Mouse (Mus musculus): ENCODE data around the gene Sprn. TPM values are rescaled to one million over a fixed set of nuclear protein-coding genes. Genes with fewer than 3 reads are reported as not detected.
"Not testable (repeated sequence)": the region's sequence is repeated elsewhere in the genome, so short reads cannot be mapped to it uniquely, and the experiment has no call there.

Sprn gene
- polyA plus RNA-seq, 1 experiment from 2014 or later: 0.62 TPM

DNA sequence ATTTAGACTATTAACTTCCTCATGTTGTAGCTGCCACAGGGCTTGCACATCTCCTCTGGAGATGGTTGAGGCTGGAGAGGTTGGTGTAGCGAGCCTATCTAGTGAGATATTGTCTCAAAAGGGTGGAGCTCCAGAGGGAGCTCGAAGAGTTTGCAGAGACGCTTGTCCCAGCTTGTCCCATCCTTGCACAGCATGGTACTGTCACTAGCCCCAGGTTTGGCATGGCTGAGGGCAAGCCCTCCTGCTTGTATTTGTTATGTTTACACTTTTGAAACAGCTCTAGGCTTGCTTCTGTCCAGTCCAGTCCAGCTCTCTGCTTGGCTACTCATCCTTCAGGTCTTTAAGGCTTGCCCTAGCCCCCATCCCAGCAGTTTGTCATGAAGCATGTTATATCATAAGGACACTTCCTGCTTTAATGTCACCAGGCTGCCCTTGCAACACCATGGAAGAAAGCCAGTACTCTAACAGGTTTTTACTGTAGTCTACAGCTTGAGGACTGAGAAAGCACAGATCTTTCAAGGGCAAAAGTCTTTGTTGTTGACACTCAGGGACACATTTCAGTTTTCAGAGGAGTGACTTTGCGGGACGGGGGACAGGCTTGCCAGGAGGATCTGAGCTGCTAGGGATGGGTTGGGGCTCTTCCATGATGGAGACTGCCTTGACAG lies 19.4 kb downstream of the Sprn start:
- H3K27ac ChIP-seq: no peak overlapping the region
- 90% methylated on average over 5 of the region's 5 CpGs for WGBS
- H3K9me3 ChIP-seq: no peaks in the 10 kb centered on the region
- H3K4me1 ChIP-seq: peaks cover 9% of the 10 kb centered on the region
- no peak for DNase-seq (ENCODE audit: extremely low spot score, low spot score)
- H3K4me3 ChIP-seq: no peak overlapping the region
- H3K36me3 ChIP-seq (replicated peaks): peaks cover 10% of the 10 kb centered on the region
- no peaks in the 10 kb centered on the region for H3K27me3 ChIP-seq (ENCODE audit: poor library complexity, severe bottlenecking)

DNA sequence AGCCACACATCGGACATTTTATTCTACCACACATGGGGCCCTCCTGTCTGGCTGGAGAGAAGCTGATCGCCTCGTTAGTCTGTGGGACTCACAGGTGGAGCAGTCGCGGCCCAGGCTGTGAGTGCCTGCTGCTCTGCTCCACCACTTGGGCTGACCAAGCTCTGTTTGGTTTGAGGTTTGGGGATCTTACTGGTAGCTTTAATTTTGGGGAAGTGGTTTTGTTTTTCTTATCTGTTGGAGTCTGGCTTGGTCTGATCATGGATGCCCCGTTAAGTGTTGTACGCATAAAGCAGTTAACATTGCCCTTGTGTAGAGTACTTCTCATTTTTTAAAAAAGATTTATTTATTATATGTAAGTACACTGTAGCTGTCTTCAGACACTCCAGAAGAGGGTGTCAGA lies 20.6 kb downstream of the Sprn start:
- not testable (repeated sequence) for H3K4me1 ChIP-seq; DNase-seq (ENCODE audit: extremely low spot score, low spot score); H3K4me3 ChIP-seq; H3K27me3 ChIP-seq (ENCODE audit: poor library complexity, severe bottlenecking); H3K9me3 ChIP-seq; H3K27ac ChIP-seq
- 94% methylated on average over 7 of the region's 7 CpGs for WGBS
- peaks cover 20% of the 10 kb centered on the region for H3K36me3 ChIP-seq (replicated peaks)

DNA sequence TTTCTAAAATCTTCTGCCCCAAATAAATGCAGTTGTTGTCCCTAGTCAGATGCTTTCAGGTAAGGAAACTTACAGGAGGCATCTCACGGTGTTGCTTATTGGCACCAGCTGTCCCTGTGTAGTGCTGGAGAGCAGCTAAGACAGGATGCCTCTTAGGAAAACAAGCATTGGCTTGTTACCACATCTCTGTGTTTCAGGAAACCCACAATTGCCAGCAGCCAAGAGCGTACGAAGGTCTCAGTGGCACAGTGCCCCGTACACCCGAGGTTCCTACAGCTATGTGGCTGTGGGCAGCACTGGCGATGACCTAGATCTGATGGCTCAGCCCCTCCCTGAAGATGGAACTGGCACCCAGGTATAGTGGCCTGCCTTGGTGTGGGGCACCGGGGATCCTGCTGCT lies 22.5 kb downstream of the Sprn start:
- not testable (repeated sequence) for H3K4me3 ChIP-seq; H3K27me3 ChIP-seq (ENCODE audit: poor library complexity, severe bottlenecking); H3K9me3 ChIP-seq; DNase-seq (ENCODE audit: extremely low spot score, low spot score); H3K4me1 ChIP-seq; H3K27ac ChIP-seq
- WGBS: 95% methylated on average over 7 of the region's 7 CpGs
- H3K36me3 ChIP-seq (replicated peaks): peaks cover 20% of the 10 kb centered on the region

DNA sequence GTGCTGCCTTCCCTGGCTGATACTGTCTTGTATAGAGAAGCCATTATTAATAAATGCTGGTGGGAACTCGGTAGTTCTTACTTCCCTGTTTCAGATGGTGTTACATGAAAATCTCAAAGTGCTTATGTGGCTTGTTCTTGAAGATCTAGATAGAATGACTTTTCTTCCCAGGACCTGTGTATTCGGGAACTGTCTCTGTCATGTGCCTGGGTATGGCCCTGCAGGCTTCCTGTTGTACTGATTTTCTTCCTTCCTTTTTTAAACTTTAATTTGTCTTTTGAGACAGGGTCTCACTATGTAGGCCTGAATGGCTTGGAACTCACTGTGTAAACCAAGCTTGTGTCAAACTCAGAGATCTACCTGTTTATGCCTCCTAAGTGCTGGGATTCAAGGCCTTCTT lies 26.8 kb downstream of the Sprn start:
- no peak overlapping the region for H3K4me3 ChIP-seq
- H3K4me1 ChIP-seq: peaks cover 20% of the 10 kb centered on the region
- H3K9me3 ChIP-seq: no peaks in the 10 kb centered on the region
- peaks cover 9% of the 10 kb centered on the region; the same call in 1 of the 2 replicates for H3K27me3 ChIP-seq (ENCODE audit: poor library complexity, severe bottlenecking)
- peaks cover 18% of the 10 kb centered on the region for H3K36me3 ChIP-seq (replicated peaks)
- H3K27ac ChIP-seq: no peak overlapping the region
- 85% methylated on average over 2 of the region's 2 CpGs for WGBS
- DNase-seq (ENCODE audit: extremely low spot score, low spot score): no peak

DNA sequence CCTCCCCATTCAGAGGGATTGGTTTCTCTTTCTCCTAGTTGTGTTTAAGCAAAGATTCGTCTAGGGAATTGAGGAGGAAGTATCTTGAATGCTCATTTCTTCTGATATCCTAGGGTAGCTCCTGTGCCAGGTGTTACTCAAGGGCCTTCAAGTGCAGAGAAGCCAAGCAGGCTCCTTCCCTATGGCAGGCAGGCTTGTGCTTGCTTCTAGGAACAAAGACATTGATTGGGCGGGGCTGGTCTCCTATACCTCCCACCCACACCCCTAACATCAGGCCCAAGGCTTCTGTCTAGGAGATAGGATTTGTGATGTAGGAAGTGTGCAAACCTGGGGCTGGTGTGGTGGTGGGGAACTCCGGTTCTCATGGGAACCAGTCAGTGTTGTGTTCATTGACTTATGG lies 27.7 kb downstream of the Sprn start:
- peaks cover 20% of the 10 kb centered on the region for H3K4me1 ChIP-seq
- peaks cover 9% of the 10 kb centered on the region; the same call in 1 of the 2 replicates for H3K27me3 ChIP-seq (ENCODE audit: poor library complexity, severe bottlenecking)
- DNase-seq (ENCODE audit: extremely low spot score, low spot score): no peak
- H3K36me3 ChIP-seq (replicated peaks): peaks cover 18% of the 10 kb centered on the region
- WGBS: 91% methylated on average over 3 of the region's 3 CpGs
- H3K9me3 ChIP-seq: no peaks in the 10 kb centered on the region
- no peak overlapping the region for H3K27ac ChIP-seq
- peak overlapping the region; percentile 0; the same call in 1 of the 2 replicates for H3K4me3 ChIP-seq

DNA sequence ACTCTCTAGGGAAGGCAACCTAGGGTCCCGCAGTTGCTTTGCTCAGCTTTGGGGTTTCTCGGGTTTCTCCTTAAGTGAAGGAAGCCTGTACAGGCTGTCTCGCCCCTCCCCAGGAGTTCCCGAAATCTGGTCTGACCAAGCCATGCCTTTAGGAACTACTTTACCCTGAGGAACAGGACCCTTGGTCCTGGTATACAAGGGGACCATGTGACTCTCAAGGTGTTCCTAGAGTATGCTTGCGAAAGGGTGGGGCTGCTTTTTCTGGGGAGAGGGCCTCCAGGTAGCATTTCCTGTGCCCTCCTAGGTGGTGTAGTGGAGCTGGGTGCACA lies 28.7 kb downstream of the Sprn start:
- DNase-seq (ENCODE audit: extremely low spot score, low spot score): no peak
- H3K9me3 ChIP-seq: no peaks in the 10 kb centered on the region
- whole genome bisulfite sequencing: 3% methylated on average over 5 of the region's 5 CpGs
- peaks cover 9% of the 10 kb centered on the region; the same call in 1 of the 2 replicates for H3K27me3 ChIP-seq (ENCODE audit: poor library complexity, severe bottlenecking)
- peak overlapping the region; percentile 74 for H3K4me3 ChIP-seq
- peaks cover 15% of the 10 kb centered on the region for H3K36me3 ChIP-seq (replicated peaks)
- peak overlapping the region; percentile 91 for H3K27ac ChIP-seq
- H3K4me1 ChIP-seq: peaks cover 20% of the 10 kb centered on the region

DNA sequence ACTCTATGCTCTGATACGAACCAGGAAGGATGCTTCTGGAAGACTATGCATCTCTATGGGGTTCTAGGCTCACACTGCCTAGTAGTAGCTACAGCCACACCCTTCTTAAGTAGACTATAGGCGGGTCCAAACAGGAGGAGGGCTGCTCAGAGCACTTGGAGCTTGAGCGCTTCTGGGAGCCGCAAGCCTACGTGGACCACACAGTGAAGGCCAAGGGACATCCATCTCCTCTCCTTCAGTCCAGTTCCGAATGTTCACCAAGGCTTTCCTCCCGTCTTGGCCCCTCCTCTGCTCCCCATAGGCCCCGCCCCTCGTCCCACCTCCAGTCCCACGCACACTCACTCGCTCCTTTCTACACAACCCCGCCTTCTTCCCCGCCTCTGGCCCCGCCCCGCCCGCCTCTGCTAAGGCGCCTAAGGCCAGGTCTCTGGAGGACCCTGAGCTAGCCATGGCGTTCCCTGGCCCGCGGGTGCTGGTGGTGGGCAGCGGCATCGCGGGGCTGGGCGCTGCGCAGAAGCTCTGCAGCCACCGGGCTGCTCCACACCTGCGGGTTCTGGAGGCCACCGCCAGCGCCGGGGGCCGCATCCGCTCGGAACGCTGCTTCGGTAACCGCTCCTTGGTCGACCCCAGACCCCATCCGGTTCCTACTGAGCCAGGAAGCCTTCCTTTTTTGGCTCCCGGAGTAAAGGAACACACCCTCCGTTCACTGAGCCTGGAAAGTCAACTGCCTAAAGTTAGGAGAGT lies 29.2 kb downstream of the Sprn start:
- H3K4me1 ChIP-seq: peaks cover 20% of the 10 kb centered on the region
- WGBS: 2% methylated on average over 40 of the region's 40 CpGs
- peak; percentile 96 for DNase-seq (ENCODE audit: extremely low spot score, low spot score)
- no peaks in the 10 kb centered on the region for H3K9me3 ChIP-seq
- peaks cover 13% of the 10 kb centered on the region for H3K36me3 ChIP-seq (replicated peaks)
- H3K27ac ChIP-seq: peak overlapping the region; percentile 91
- peak overlapping the region; percentile 74 for H3K4me3 ChIP-seq
- peaks cover 9% of the 10 kb centered on the region; the same call in 1 of the 2 replicates for H3K27me3 ChIP-seq (ENCODE audit: poor library complexity, severe bottlenecking)

DNA sequence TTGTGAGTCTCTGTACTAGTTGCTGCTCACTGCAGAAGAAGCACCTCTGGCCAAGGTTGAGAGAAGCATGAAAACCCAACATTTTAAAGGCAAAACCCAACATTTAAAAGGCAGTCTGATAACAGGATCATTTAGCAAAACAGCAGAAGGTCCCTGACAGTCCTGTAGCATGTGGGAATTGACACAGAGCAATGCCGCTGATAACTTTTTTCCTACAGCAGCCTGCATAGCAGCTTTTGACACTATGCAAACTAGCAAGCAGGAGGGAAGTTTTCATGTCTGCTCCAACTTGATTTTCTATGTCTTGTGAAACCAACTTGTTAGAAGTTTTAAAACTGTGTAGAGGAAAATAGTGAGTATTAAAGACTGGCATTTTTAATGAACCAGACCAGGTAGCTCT lies 30.3 kb downstream of the Sprn start:
- Histone ChIP-seq H3K27ac (no peak overlapping the region), H3K36me3 (replicated peaks) (0 out of 2 replicates have a peak, but pooled peaks cover 2% of the 10 kb centered on the region), H3K4me1 (peaks cover 20% of the 10 kb centered on the region), H3K9me3 (no peaks in the 10 kb centered on the region), H3K4me3 (no peak overlapping the region), H3K27me3 (ENCODE audit: poor library complexity, severe bottlenecking) (peaks cover 9% of the 10 kb centered on the region; the same call in 1 of the 2 replicates)
- DNase-seq (ENCODE audit: extremely low spot score, low spot score): no peak
- WGBS: 98% methylated on average over 1 of the region's 1 CpGs

DNA sequence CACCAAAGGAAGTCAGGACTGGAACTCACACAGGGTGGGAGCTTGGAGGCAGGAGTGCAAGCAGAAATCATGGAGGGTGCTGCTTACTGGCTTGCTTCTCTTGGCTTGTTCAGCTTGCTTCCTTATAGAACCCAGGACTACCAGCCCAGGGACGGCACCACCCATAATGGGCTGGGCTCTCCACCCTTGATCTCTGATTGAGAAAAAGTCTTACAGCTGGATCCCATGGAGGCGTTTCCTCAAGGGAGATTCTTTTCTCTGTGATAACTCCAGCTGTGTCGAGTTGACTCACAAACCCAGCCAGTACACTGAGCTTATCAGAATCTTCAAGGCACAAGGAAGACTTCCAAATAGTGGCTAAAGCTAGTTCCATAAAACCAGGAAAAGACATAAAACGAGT lies 31.9 kb downstream of the Sprn start:
- Histone ChIP-seq H3K4me3 (no peak overlapping the region), H3K27ac (no peak overlapping the region), H3K9me3 (no peaks in the 10 kb centered on the region), H3K4me1 (peaks cover 20% of the 10 kb centered on the region), H3K27me3 (ENCODE audit: poor library complexity, severe bottlenecking) (peaks cover 9% of the 10 kb centered on the region; the same call in 1 of the 2 replicates), H3K36me3 (replicated peaks) (no peaks in the 10 kb centered on the region)
- WGBS: 46% methylated on average over 4 of the region's 4 CpGs
- no peak for DNase-seq (ENCODE audit: extremely low spot score, low spot score)

DNA sequence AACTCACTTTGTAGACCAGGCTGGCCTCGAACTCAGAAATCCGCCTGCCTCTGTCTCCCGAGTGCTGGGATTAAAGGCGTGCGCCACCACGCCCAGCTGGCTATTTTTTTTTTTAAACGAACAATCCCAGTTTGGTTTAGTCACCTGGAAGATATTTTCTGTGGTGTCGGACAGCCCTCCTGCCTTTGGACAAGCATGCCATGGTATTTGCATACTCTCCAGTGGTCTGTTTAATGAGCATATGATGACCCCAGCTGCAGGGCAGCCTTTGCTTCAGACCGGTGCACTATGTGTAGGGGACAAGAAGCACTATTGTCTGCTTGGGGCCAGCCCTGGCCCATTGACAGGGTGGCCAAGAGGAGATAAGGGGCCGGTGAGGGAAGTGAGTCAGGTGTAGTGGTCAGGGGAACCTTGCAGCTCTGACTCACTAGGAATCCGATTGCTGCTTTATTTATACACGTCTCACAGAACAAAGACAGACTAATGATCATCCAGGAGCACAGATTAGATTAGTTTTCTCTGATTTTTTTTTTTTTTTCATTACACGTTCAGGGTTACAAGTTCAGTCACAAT lies 33.3 kb downstream of the Sprn start:
- Histone ChIP-seq H3K27ac (no peak overlapping the region), H3K27me3 (ENCODE audit: poor library complexity, severe bottlenecking) (peaks cover 9% of the 10 kb centered on the region; the same call in 1 of the 2 replicates), H3K4me3 (no peak overlapping the region), H3K4me1 (peaks cover 22% of the 10 kb centered on the region), H3K9me3 (no peaks in the 10 kb centered on the region), H3K36me3 (replicated peaks) (no peaks in the 10 kb centered on the region)
- WGBS: 75% methylated on average over 13 of the region's 13 CpGs
- DNase-seq (ENCODE audit: extremely low spot score, low spot score): no peak

DNA sequence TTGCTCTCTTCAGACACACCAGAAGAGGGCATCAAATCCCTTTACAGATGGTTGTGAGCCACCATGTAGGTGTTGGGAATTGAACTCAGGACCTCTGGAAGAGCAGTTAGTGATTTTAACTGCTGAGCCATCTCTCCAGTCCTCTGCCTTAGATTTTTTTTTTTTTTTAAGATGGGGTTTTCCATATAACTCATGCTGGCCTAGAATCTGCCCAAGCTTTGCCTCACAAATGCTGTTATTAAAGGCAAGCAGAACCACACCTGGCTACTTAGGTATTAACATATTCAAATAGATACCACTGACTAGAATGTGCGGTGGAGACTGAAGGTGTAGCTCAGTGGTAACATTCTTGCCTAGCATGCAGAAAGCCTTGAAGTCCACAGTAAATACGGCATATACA lies 34.2 kb downstream of the Sprn start:
- peaks cover 21% of the 10 kb centered on the region for H3K4me1 ChIP-seq
- WGBS: 91% methylated on average over 2 of the region's 2 CpGs
- DNase-seq (ENCODE audit: extremely low spot score, low spot score): no peak
- no peaks in the 10 kb centered on the region for H3K9me3 ChIP-seq
- peaks cover 9% of the 10 kb centered on the region; the same call in 1 of the 2 replicates for H3K27me3 ChIP-seq (ENCODE audit: poor library complexity, severe bottlenecking)
- no peaks in the 10 kb centered on the region for H3K36me3 ChIP-seq (replicated peaks)
- no peak overlapping the region for H3K27ac ChIP-seq
- no peak overlapping the region for H3K4me3 ChIP-seq

DNA sequence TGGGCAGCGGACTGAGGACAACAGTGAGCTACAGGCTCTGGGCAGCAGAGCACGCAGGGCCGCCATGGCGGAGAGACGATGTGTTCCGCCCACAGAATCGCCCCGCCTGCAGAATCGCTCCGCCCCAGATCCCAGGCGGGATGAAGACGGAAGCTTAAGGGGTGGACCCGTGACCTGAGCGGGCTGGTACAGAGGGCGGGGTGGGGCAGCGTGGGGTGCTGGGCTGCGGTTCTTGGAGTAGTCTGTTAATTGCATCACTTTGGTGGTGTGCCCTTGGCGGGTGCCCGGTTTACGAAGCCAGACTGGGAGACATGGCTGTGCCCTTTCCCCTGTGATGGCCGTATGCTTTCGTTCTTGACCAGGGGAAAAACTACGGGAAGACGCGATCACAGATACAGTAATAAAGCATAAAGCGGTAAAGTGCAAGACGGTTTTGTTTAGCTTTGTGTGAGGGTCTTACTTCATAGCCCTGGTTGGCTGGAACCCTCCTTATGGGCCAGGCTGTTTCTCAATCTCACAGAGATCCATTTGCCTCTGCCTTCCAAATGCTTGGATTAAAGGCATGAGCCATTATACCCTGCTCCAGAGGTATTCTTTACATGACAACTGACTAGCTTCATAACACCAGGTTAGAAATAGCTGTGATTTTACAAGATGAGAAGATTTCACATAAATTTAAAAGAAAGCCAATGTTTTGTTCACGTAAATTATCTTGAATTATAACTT lies 38.2 kb downstream of the Sprn start, which contains the start of gene Echs1:
Gene Echs1, minus strand, starts transcription at position 148 of the 726 bp plus-strand sequence.
- Histone ChIP-seq H3K4me1 (peaks cover 22% of the 10 kb centered on the region), H3K9me3 (no peaks in the 10 kb centered on the region), H3K27ac (peak within 1 kb of the TSS; percentile 93), H3K4me3 (peak within 1 kb of the TSS; percentile 78), H3K27me3 (ENCODE audit: poor library complexity, severe bottlenecking) (no peaks in the 10 kb centered on the region), H3K36me3 (replicated peaks) (peaks cover 18% of the 10 kb centered on the region)
- peak; percentile 85 for DNase-seq (ENCODE audit: extremely low spot score, low spot score)
- WGBS: 4% methylated on average over 28 of the region's 28 CpGs
